Mouse (Mus musculus) limb, embryonic 14.5 days (tissue): ENCODE data around the gene Urah. TPM values are rescaled to one million over a fixed set of nuclear protein-coding genes. Genes with fewer than 3 reads are reported as not detected.

Experiments used
- ATAC-seq: fragments of 200-750 bp; cut with Nextera tagmentation; 2 replicates; pipeline ENCODE4 v1.8.0; 2017; ENCODE audit warnings: low read depth, moderate number of reproducible peaks, moderate TSS enrichment; ENCODE audit not compliant: low FRiP score
- DNase-seq: peaks from one replicate; pipeline ENCODE4 v3.0.0-alpha.2; 2015; ENCODE audit warnings: low spot score
- H3K27ac ChIP-seq: fragments of 300-500 bp; sonication (generic); replicated peaks from 2 replicates; pipeline ENCODE4 v1.5.1; 2014; ENCODE audit warnings: low read depth, mild to moderate bottlenecking, low read length, moderate library complexity, mixed read lengths
- H3K27me3 ChIP-seq: fragments of 300-500 bp; sonication (generic); 2 replicates; pipeline ENCODE4 v1.6.1; 2014; ENCODE audit warnings: low read length, mixed read lengths; ENCODE audit not compliant: control insufficient read depth, insufficient read depth
- H3K36me3 ChIP-seq: fragments of 300-500 bp; sonication (generic); 2 replicates; pipeline ENCODE4 v1.6.1; 2014; ENCODE audit warnings: mild to moderate bottlenecking, low read length, moderate library complexity, mixed read lengths; ENCODE audit not compliant: control insufficient read depth, insufficient read depth
- H3K4me1 ChIP-seq: fragments of 300-500 bp; sonication (generic); 2 replicates; pipeline ENCODE4 v1.6.1; 2014; ENCODE audit warnings: antibody characterized with exemption, low read length, mixed read lengths; ENCODE audit not compliant: control insufficient read depth, insufficient read depth
- H3K4me2 ChIP-seq: fragments of 300-500 bp; sonication (generic); replicated peaks from 2 replicates; pipeline ENCODE4 v1.6.1; 2014; ENCODE audit warnings: low read depth, mild to moderate bottlenecking, low read length, moderate library complexity; ENCODE audit not compliant: severe bottlenecking
- H3K4me3 ChIP-seq: fragments of 300-500 bp; sonication (generic); replicated peaks from 2 replicates; pipeline ENCODE4 v1.5.1; 2014; ENCODE audit warnings: low read length
- H3K9ac ChIP-seq: fragments of 300-500 bp; sonication (generic); 2 replicates; pipeline ENCODE4 v1.6.1; 2014; ENCODE audit warnings: mild to moderate bottlenecking, low read depth, low read length, moderate library complexity; ENCODE audit not compliant: severe bottlenecking
- H3K9me3 ChIP-seq: fragments of 300-500 bp; sonication (generic); 2 replicates; pipeline ENCODE4 v1.6.1; 2016; ENCODE audit warnings: low read length; ENCODE audit not compliant: control insufficient read depth
- POLR2A ChIP-seq: fragments of 200-500 bp; IDR thresholded peaks from 2 replicates; pipeline ENCODE4 v1.8.0; 2012; ENCODE audit warnings: inconsistent platforms, mild to moderate bottlenecking, moderate library complexity, borderline replicate concordance; ENCODE audit not compliant: insufficient read depth, insufficient read length; ENCODE audit errors: extremely low read depth
- WGBS: fragments of 180-500 bp; shearing (Covaris S2); extraction: QIAGEN DNeasy Blood & Tissue Kit; methylation state at CpG from one replicate; pipeline ENCODE4 v1.1.7; 2014; 5-methylcytosine and 5-hydroxymethylcytosine counted together
- polyA plus RNA-seq, 2 experiments: library from polyadenylated mRNA; depleted of rRNA in 1 of 2; stranded (reverse) in 1 of 2; unstranded in 1 of 2; fragments of >200 nt; fragmentation: Nextera tagmentation in 1 of 2; extraction: Ambion mirVana in 1 of 2; gene quantifications; 2 replicates each; pipeline versions ENCODE4 v1.2.1 to v1.2.3; 2012 to 2014

The Urah gene
- polyA plus RNA-seq, 2 experiments, result 2.5 to 9.0 TPM

GRCm38 (mm10) chr7:140858746-140859145, 23.9 kb downstream of the Urah start:
- ATAC-seq (no peak), DNase-seq (no peak)
- peaks cover 59% of the 10 kb centered on the region for H3K36me3 ChIP-seq
- peak overlapping the region; percentile 98 for H3K4me2 ChIP-seq
- TF ChIP-seq POLR2A, result no peak
- H3K27ac ChIP-seq, result no peak overlapping the region
- WGBS, result 93% methylated on average over 8 of the region's 8 CpGs
- H3K4me3 ChIP-seq, result peak overlapping the region; percentile 82; the same call in 1 of the 2 replicates
- H3K9ac ChIP-seq, result no peak overlapping the region
- H3K9me3 ChIP-seq, result no peaks in the 10 kb centered on the region
- H3K4me1 ChIP-seq, result peaks cover 19% of the 10 kb centered on the region
- no peaks in the 10 kb centered on the region for H3K27me3 ChIP-seq

GRCm38 (mm10) chr7:140859997-140860396, 25.2 kb downstream of the Urah start:
- Histone ChIP-seq H3K9me3 (no peaks in the 10 kb centered on the region), H3K27me3 (no peaks in the 10 kb centered on the region), H3K9ac (no peak overlapping the region), H3K27ac (no peak overlapping the region), H3K4me3 (no peak overlapping the region), H3K4me2 (no peak overlapping the region), H3K36me3 (peaks cover 62% of the 10 kb centered on the region), H3K4me1 (peaks cover 17% of the 10 kb centered on the region)
- DNase-seq (no peak), ATAC-seq (no peak)
- no peak for TF ChIP-seq POLR2A
- 76% methylated on average over 6 of the region's 6 CpGs for WGBS

- Histone ChIP-seq H3K36me3 (peaks cover 68% of the 10 kb centered on the region), H3K9me3 (no peaks in the 10 kb centered on the region), H3K27me3 (no peaks in the 10 kb centered on the region), H3K4me1 (peaks cover 12% of the 10 kb centered on the region), H3K4me2 (no peak overlapping the region), H3K9ac (no peak overlapping the region), H3K4me3 (no peak overlapping the region), H3K27ac (no peak overlapping the region)
- DNase-seq (no peak), ATAC-seq (no peak)
- WGBS, result 79% methylated on average over 5 of the region's 5 CpGs
- TF ChIP-seq POLR2A, result no peak
Measured at GRCm38 (mm10) chr7:140860728-140861127, 25.9 kb downstream of the Urah start.

GRCm38 (mm10) chr7:140864761-140865160, 29.9 kb downstream of the Urah start:
- H3K4me1 ChIP-seq, result no peaks in the 10 kb centered on the region
- H3K27ac ChIP-seq, result no peak overlapping the region
- no peak overlapping the region for H3K9ac ChIP-seq
- no peak overlapping the region for H3K4me2 ChIP-seq
- ATAC-seq (no peak), DNase-seq (no peak)
- TF ChIP-seq POLR2A, result no peak
- H3K4me3 ChIP-seq, result no peak overlapping the region
- no peaks in the 10 kb centered on the region for H3K9me3 ChIP-seq
- H3K36me3 ChIP-seq, result peaks cover 67% of the 10 kb centered on the region
- no peaks in the 10 kb centered on the region for H3K27me3 ChIP-seq
- WGBS, result 86% methylated on average over 12 of the region's 12 CpGs

GRCm38 (mm10) chr7:140874224-140874623, 39.4 kb downstream of the Urah start:
- ATAC-seq (no peak), DNase-seq (no peak)
- Histone ChIP-seq H3K36me3 (peaks cover 45% of the 10 kb centered on the region), H3K27me3 (no peaks in the 10 kb centered on the region), H3K27ac (no peak overlapping the region), H3K4me2 (no peak overlapping the region), H3K4me3 (no peak overlapping the region), H3K9me3 (no peaks in the 10 kb centered on the region), H3K9ac (no peak overlapping the region), H3K4me1 (no peaks in the 10 kb centered on the region)
- WGBS, result 90% methylated on average over 4 of the region's 4 CpGs
- no peak for TF ChIP-seq POLR2A

GRCm38 (mm10) chr7:140877364-140877763, 42.5 kb downstream of the Urah start:
- no peak overlapping the region for H3K27ac ChIP-seq
- no peak overlapping the region for H3K4me3 ChIP-seq
- no peaks in the 10 kb centered on the region for H3K9me3 ChIP-seq
- no peaks in the 10 kb centered on the region for H3K27me3 ChIP-seq
- no peak overlapping the region for H3K4me2 ChIP-seq
- peaks cover 33% of the 10 kb centered on the region for H3K36me3 ChIP-seq
- no peak for TF ChIP-seq POLR2A
- H3K4me1 ChIP-seq, result 0 out of 2 replicates have a peak, but pooled peaks cover 3% of the 10 kb centered on the region
- DNase-seq (no peak), ATAC-seq (no peak)
- WGBS, result 80% methylated on average over 6 of the region's 6 CpGs
- H3K9ac ChIP-seq, result no peak overlapping the region
